Mouse (Mus musculus): Measurements from ENCODE around the gene Sptb. TPM values are rescaled to one million over a fixed set of nuclear protein-coding genes. Genes with fewer than 3 reads are reported as not detected.
A peak's percentile ranks its signal among the peaks of the same experiment; 100 is the strongest.

Sptb gene
- polyA plus RNA-seq, 2 experiments, result 39.7 to 59.4 TPM

DNA sequence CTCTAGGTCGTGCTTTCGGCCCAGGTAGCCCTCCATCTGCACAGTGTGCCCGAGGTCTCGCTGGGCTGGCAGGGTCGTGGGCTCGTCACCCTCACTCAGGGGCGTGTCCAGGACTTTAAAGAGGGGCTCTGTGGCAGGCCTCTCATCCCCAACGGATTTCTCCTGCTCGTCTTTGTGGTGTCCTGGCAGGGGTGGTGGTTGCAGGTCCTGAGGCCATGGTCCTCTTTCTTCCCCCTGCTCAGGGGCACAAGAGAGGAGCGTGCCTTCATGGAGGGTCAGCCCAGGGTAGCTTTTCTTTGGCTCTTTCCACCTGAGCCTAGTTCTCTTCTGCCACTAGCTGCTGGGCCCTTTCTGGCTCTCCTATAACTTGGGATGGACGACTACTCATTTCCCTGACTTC is 123.0 kb downstream of the Sptb start:
- 60% methylated on average over 11 of the region's 11 CpGs for WGBS (ENCODE audit: insufficient replicate concordance)
- no peak for TF ChIP-seq CTCF (IDR thresholded peaks at IDR 0.05; ENCODE audit: low read depth)
- no peak for DNase-seq (ENCODE audit: low read depth in 3 of 3, low spot score in 3 of 3)
- Histone ChIP-seq H3K4me2 (ENCODE audit: low read depth) (no peak overlapping the region), H3K4me3 (ENCODE audit: insufficient read depth in 1 of 2, low read depth in 2 of 2, low read length in 2 of 2) (no peak overlapping the region), H3K27ac (no peak overlapping the region), H3K9ac (replicated peaks) (no peak overlapping the region), H3K36me3 (replicated peaks; ENCODE audit: control insufficient read depth, insufficient read depth, low read depth) (no peaks in the 10 kb centered on the region), H3K4me1 (replicated peaks; ENCODE audit: control insufficient read depth in 2 of 2, insufficient read depth in 2 of 2, low read length in 1 of 2) (no peaks in the 10 kb centered on the region), H3K27me3 (ENCODE audit: control insufficient read depth, insufficient read depth, low read length) (no peaks in the 10 kb centered on the region), H3K9me3 (ENCODE audit: control insufficient read depth, low read length) (no peaks in the 10 kb centered on the region)
- no peak for ATAC-seq (ENCODE audit: insufficient read depth)

DNA sequence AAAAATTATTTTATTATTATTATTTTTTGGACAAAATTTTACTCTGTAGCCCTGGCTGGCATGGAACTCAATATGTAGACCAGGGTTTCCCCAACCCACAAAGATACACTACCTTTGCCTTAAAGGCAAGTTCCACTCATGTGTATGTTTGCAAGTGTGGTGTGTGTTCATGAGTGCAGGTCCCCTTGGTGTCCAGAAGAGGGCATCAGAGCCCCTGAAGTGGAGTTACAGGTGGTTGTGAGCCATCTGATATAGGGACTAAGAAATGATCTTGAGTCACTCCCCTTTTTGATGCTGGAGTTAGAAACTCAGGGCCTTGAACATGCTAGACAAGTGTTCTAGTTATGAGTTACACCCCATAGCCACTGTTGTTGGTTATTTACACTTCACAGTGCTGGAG is 125.3 kb downstream of the Sptb start:
- Histone ChIP-seq H3K27ac (no peak overlapping the region), H3K4me3 (ENCODE audit: insufficient read depth in 1 of 2, low read depth in 2 of 2, low read length in 2 of 2) (no peak overlapping the region), H3K9ac (replicated peaks) (no peak overlapping the region), H3K36me3 (replicated peaks; ENCODE audit: control insufficient read depth, insufficient read depth, low read depth) (no peaks in the 10 kb centered on the region), H3K4me1 (replicated peaks; ENCODE audit: control insufficient read depth in 2 of 2, insufficient read depth in 2 of 2, low read length in 1 of 2) (no peaks in the 10 kb centered on the region), H3K4me2 (ENCODE audit: low read depth) (no peak overlapping the region), H3K9me3 (ENCODE audit: control insufficient read depth, low read length) (no peaks in the 10 kb centered on the region), H3K27me3 (ENCODE audit: control insufficient read depth, insufficient read depth, low read length) (no peaks in the 10 kb centered on the region)
- TF ChIP-seq CTCF (IDR thresholded peaks at IDR 0.05; ENCODE audit: low read depth) (peak; percentile 44), EP300 (IDR thresholded peaks at IDR 0.05; ENCODE audit: low read depth) (no peak)
- DNase-seq (ENCODE audit: low read depth in 3 of 3, low spot score in 3 of 3), result no peak
- no peak for ATAC-seq (ENCODE audit: insufficient read depth)

DNA sequence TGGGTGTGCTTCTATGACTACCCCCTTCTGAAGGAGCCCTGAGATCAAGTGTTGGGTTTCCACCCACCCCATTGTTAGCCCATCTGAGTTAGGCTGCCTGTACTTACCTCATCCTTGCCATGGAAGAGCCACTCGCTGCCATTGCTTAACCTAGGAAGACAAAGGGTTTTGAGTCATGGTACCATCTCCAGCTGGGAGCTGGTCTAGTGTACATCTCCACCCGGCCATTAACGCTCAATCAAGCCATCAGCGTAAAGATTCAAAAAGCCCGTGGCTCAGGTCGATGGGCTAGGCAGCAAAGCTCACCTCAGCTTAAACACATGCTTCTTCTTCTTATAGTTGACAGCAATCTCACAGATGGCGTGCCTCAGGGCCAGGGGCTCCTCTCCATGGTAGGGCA is 126.9 kb downstream of the Sptb start:
- no peak for TF ChIP-seq EP300 (IDR thresholded peaks at IDR 0.05; ENCODE audit: low read depth)
- no peak for TF ChIP-seq CTCF (IDR thresholded peaks at IDR 0.05; ENCODE audit: low read depth)
- H3K36me3 ChIP-seq (replicated peaks; ENCODE audit: control insufficient read depth, insufficient read depth, low read depth), result no peaks in the 10 kb centered on the region
- WGBS (ENCODE audit: insufficient replicate concordance), result 72% methylated on average over 7 of the region's 7 CpGs
- H3K27me3 ChIP-seq (ENCODE audit: control insufficient read depth, insufficient read depth, low read length), result no peaks in the 10 kb centered on the region
- no peak overlapping the region for H3K27ac ChIP-seq
- no peak overlapping the region for H3K4me2 ChIP-seq (ENCODE audit: low read depth)
- H3K9me3 ChIP-seq (ENCODE audit: control insufficient read depth, low read length), result no peaks in the 10 kb centered on the region
- no peak overlapping the region for H3K9ac ChIP-seq (replicated peaks)
- ATAC-seq (ENCODE audit: insufficient read depth), result no peak
- DNase-seq (ENCODE audit: low read depth in 3 of 3, low spot score in 3 of 3), result no peak
- no peak overlapping the region for H3K4me3 ChIP-seq (ENCODE audit: insufficient read depth in 1 of 2, low read depth in 2 of 2, low read length in 2 of 2)
- no peaks in the 10 kb centered on the region for H3K4me1 ChIP-seq (replicated peaks; ENCODE audit: control insufficient read depth in 2 of 2, insufficient read depth in 2 of 2, low read length in 1 of 2)

DNA sequence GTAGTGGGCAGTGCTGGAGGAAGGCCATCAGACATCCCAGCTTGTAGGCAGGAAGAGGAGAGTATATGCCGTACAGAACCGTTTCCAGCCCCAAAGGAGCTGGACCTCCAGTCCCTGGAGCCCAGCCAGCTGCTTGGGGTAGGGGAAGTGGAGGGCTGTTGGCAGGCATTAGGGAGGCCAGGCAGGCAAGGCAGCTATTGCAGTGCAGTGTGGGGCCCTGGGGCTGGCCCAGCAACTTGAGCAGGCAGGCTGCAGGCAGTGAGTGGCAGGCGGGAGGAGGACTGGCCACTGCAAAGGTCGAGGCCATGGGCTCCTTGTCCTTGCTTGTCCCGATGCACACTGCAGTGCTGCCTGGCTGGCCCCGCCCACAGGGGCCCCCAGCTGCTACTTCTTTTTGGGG is 127.5 kb downstream of the Sptb start:
- H3K9me3 ChIP-seq (ENCODE audit: control insufficient read depth, low read length), result no peaks in the 10 kb centered on the region
- H3K9ac ChIP-seq (replicated peaks), result no peak overlapping the region
- DNase-seq (ENCODE audit: low read depth in 3 of 3, low spot score in 3 of 3) (no peak), ATAC-seq (ENCODE audit: insufficient read depth) (no peak)
- WGBS (ENCODE audit: insufficient replicate concordance), result 23% methylated on average over 6 of the region's 6 CpGs
- H3K4me1 ChIP-seq (replicated peaks; ENCODE audit: control insufficient read depth in 2 of 2, insufficient read depth in 2 of 2, low read length in 1 of 2), result no peaks in the 10 kb centered on the region
- TF ChIP-seq CTCF (IDR thresholded peaks at IDR 0.05; ENCODE audit: low read depth) (no peak), EP300 (IDR thresholded peaks at IDR 0.05; ENCODE audit: low read depth) (no peak)
- H3K27me3 ChIP-seq (ENCODE audit: control insufficient read depth, insufficient read depth, low read length), result no peaks in the 10 kb centered on the region
- no peak overlapping the region for H3K4me3 ChIP-seq (ENCODE audit: insufficient read depth in 1 of 2, low read depth in 2 of 2, low read length in 2 of 2)
- no peaks in the 10 kb centered on the region for H3K36me3 ChIP-seq (replicated peaks; ENCODE audit: control insufficient read depth, insufficient read depth, low read depth)
- H3K4me2 ChIP-seq (ENCODE audit: low read depth), result no peak overlapping the region
- H3K27ac ChIP-seq, result no peak overlapping the region

DNA sequence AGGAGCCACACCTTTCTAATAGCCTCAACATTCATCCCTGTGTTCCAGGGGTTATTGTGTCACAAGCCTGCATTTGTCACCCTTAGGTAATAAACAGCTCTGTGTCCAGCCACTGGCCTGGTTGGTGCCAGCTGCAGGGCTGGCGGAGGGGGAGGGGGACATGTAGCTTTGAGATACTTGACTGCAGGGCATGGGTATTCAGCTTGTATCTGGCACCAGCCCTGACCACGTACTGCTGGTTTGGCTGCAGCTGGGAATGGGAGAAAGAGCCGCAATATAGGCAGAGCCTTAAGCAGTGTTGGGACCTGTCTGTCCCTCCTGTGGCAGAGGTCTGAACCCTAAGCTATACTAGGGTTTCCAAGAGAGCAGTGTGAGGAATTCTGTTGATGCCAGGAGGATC is 128.2 kb downstream of the Sptb start:
- no peak for DNase-seq (ENCODE audit: low read depth in 3 of 3, low spot score in 3 of 3)
- TF ChIP-seq CTCF (IDR thresholded peaks at IDR 0.05; ENCODE audit: low read depth), result no peak
- TF ChIP-seq EP300 (IDR thresholded peaks at IDR 0.05; ENCODE audit: low read depth), result no peak
- WGBS (ENCODE audit: insufficient replicate concordance), result 71% methylated on average over 3 of the region's 3 CpGs

DNA sequence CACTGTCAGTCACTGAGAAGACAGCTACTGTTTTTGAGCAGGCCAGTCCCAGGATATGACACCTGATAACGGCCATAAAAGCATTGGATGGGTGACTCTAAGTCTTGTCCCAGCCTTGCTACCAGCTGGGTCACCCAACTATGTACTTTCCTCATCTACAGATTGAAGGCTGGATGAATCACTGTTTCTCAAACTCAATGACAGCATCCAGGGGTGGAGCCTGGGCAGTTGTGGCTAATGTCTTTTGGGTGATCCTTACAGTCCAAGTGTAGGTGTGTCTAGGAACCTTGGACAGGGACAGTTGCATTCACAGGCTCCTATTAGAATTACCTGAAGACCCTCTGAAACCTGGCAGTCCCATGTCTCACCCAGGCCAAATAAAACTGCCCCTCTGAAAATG is 130.5 kb downstream of the Sptb start:
- no peak for TF ChIP-seq EP300 (IDR thresholded peaks at IDR 0.05; ENCODE audit: low read depth)
- no peak for TF ChIP-seq CTCF (IDR thresholded peaks at IDR 0.05; ENCODE audit: low read depth)

More for the DNA sequence above, 128.2 kb downstream of the Sptb start:
- Histone ChIP-seq H3K27ac (no peak overlapping the region), H3K4me1 (replicated peaks; ENCODE audit: control insufficient read depth in 2 of 2, insufficient read depth in 2 of 2, low read length in 1 of 2) (no peaks in the 10 kb centered on the region), H3K4me3 (ENCODE audit: insufficient read depth in 1 of 2, low read depth in 2 of 2, low read length in 2 of 2) (no peak overlapping the region), H3K9ac (replicated peaks) (no peak overlapping the region), H3K9me3 (ENCODE audit: control insufficient read depth, low read length) (no peaks in the 10 kb centered on the region), H3K27me3 (ENCODE audit: control insufficient read depth, insufficient read depth, low read length) (no peaks in the 10 kb centered on the region), H3K4me2 (ENCODE audit: low read depth) (no peak overlapping the region), H3K36me3 (replicated peaks; ENCODE audit: control insufficient read depth, insufficient read depth, low read depth) (no peaks in the 10 kb centered on the region)
- no peak for ATAC-seq (ENCODE audit: insufficient read depth)

More for the DNA sequence above, 130.5 kb downstream of the Sptb start:
- Histone ChIP-seq H3K36me3 (replicated peaks; ENCODE audit: control insufficient read depth, insufficient read depth, low read depth) (no peaks in the 10 kb centered on the region), H3K9ac (replicated peaks) (no peak overlapping the region), H3K4me3 (ENCODE audit: insufficient read depth in 1 of 2, low read depth in 2 of 2, low read length in 2 of 2) (no peak overlapping the region), H3K4me2 (ENCODE audit: low read depth) (no peak overlapping the region), H3K4me1 (replicated peaks; ENCODE audit: control insufficient read depth in 2 of 2, insufficient read depth in 2 of 2, low read length in 1 of 2) (peaks cover 8 to 9% of the 10 kb centered on the region in 2 experiments), H3K9me3 (ENCODE audit: control insufficient read depth, low read length) (no peaks in the 10 kb centered on the region), H3K27me3 (ENCODE audit: control insufficient read depth, insufficient read depth, low read length) (no peaks in the 10 kb centered on the region), H3K27ac (no peak overlapping the region)
- ATAC-seq (ENCODE audit: insufficient read depth) (no peak), DNase-seq (ENCODE audit: low read depth in 3 of 3, low spot score in 3 of 3) (no peak)
- 48% methylated on average over 1 of the region's 1 CpGs for WGBS (ENCODE audit: insufficient replicate concordance)

Measured in liver, embryonic 14.5 days (tissue).